Mouse (Mus musculus) hindbrain, embryonic 15.5 days (tissue): ENCODE results near the gene Abat. TPM values are rescaled to one million over a fixed set of nuclear protein-coding genes. Genes with fewer than 3 reads are reported as not detected.

ENCODE experiments used
- ATAC-seq: fragments of 200-750 bp; cut with Nextera tagmentation; 2 replicates; pipeline ENCODE4 v1.8.0; 2017; ENCODE audit warnings: low read depth, moderate number of reproducible peaks, moderate TSS enrichment; ENCODE audit not compliant: low FRiP score
- H3K27ac ChIP-seq: fragments of 300-500 bp; sonication (generic); replicated peaks from 2 replicates; pipeline ENCODE4 v1.5.1; 2015; ENCODE audit warnings: mild to moderate bottlenecking, inconsistent platforms
- H3K27me3 ChIP-seq: fragments of 300-500 bp; sonication (generic); 2 replicates; pipeline ENCODE4 v1.6.1; 2015; ENCODE audit warnings: control low read depth, inconsistent platforms
- H3K36me3 ChIP-seq: fragments of 300-500 bp; sonication (generic); 2 replicates; pipeline ENCODE4 v1.6.1; 2015; ENCODE audit warnings: control low read depth, inconsistent platforms
- H3K4me1 ChIP-seq: fragments of 300-500 bp; sonication (generic); replicated peaks from 2 replicates; pipeline ENCODE4 v1.6.1; 2015; ENCODE audit warnings: control low read depth, inconsistent platforms
- H3K4me2 ChIP-seq: fragments of 300-500 bp; sonication (generic); 2 replicates; pipeline ENCODE4 v1.6.1; 2015; ENCODE audit warnings: moderate library complexity, mild to moderate bottlenecking, inconsistent platforms
- H3K4me3 ChIP-seq: fragments of 300-500 bp; sonication (generic); 2 replicates; pipeline ENCODE4 v1.5.1; 2015; ENCODE audit warnings: mild to moderate bottlenecking, inconsistent platforms
- H3K9ac ChIP-seq: fragments of 300-500 bp; sonication (generic); 2 replicates; pipeline ENCODE4 v1.6.1; 2015; ENCODE audit warnings: inconsistent platforms
- H3K9me3 ChIP-seq: fragments of 300-500 bp; sonication (generic); 2 replicates; pipeline ENCODE4 v1.6.1; 2016; ENCODE audit warnings: control low read depth, inconsistent platforms
- WGBS: fragments of 180-500 bp; shearing (Covaris S2); methylation state at CpG from one replicate; pipeline ENCODE4 v1.1.7; 2015; 5-methylcytosine and 5-hydroxymethylcytosine counted together
- polyA plus RNA-seq: library from polyadenylated mRNA; unstranded; fragments of >200 nt; fragmentation: Nextera tagmentation; extraction: Ambion mirVana; gene quantifications from 2 replicates; pipeline ENCODE4 v1.2.1, GENCODE M21; 2015

Abat gene
- polyA plus RNA-seq, 1 experiment from 2014 or later: 82.8 TPM

DNA sequence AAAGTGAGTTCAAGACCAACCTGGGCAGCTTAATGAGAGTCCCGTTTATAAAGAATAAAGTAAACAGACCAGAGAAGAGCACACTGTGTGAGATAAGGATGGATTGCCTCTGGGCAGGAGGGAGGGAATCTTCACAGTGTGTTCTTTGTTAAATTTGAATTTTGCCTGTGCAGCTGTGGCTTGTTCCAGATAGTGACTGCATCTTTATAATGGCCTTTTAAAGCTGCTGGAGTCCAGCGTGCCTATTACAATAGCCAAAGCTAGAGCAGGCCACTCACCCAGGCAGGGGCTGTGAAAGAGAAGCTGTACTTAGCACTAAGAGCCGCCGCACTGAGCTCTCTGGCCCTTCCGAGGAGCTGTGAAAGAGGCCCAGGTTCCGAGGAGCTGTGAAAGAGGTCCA is 132.3 kb downstream of the Abat start:
- H3K4me3 ChIP-seq: no peak overlapping the region
- H3K27me3 ChIP-seq: no peaks in the 10 kb centered on the region
- no peaks in the 10 kb centered on the region for H3K9me3 ChIP-seq
- no peaks in the 10 kb centered on the region for H3K4me1 ChIP-seq
- H3K4me2 ChIP-seq: no peak overlapping the region
- H3K27ac ChIP-seq: no peak overlapping the region
- no peak overlapping the region for H3K9ac ChIP-seq
- WGBS: 84% methylated on average over 6 of the region's 6 CpGs
- peaks cover 57% of the 10 kb centered on the region for H3K36me3 ChIP-seq
- ATAC-seq: no peak

DNA sequence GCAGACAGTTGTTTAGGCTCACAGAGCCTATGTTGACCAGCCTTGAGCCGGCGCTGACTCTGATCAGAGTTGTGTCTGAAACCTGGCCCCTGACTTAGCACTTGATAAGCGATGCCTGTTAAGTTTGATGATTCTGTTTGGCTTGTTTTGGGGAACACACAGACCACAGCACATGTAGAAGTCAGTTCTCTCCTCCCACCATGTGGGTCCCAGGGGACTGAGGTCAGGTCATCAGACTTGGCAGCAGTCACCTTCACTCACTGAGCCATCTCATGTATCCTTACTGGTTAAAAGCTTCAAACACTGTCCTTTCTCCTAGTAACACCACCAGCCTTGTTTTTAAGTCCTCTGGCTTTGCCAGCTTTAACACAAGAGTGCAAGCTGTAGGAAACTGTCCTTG is 136.8 kb downstream of the Abat start:
- H3K27me3 ChIP-seq: no peaks in the 10 kb centered on the region
- H3K36me3 ChIP-seq: peaks cover 49% of the 10 kb centered on the region
- H3K4me3 ChIP-seq: no peak overlapping the region
- ATAC-seq: no peak
- no peak overlapping the region for H3K4me2 ChIP-seq
- no peak overlapping the region for H3K27ac ChIP-seq
- no peak overlapping the region for H3K9ac ChIP-seq
- 92% methylated on average over 3 of the region's 3 CpGs for whole genome bisulfite sequencing
- H3K9me3 ChIP-seq: no peaks in the 10 kb centered on the region
- H3K4me1 ChIP-seq: no peaks in the 10 kb centered on the region

DNA sequence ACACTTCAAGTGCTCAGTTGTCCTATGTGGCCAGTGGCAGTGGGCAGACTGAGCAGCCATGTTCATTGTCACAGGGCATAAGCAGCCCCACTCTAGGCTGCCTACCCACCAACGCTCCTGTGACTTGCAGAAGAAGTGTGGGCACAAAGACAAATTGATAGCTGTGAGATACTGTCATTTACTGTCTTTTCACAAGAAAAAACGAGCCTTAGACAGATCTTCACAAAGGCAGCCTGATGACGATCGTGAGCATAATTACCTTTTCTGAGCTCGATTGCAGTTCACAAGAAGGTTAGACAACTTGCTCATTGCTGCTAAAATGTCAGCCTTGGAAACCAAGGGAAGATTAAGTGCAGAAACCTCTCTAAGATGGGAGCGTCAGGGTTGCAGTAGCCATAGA is 141.9 kb downstream of the Abat start:
- Histone ChIP-seq H3K36me3 (peaks cover 34% of the 10 kb centered on the region), H3K4me1 (no peaks in the 10 kb centered on the region), H3K27ac (no peak overlapping the region), H3K9me3 (no peaks in the 10 kb centered on the region), H3K9ac (no peak overlapping the region), H3K27me3 (no peaks in the 10 kb centered on the region), H3K4me3 (no peak overlapping the region), H3K4me2 (no peak overlapping the region)
- ATAC-seq: no peak
- WGBS: 86% methylated on average over 6 of the region's 6 CpGs

DNA sequence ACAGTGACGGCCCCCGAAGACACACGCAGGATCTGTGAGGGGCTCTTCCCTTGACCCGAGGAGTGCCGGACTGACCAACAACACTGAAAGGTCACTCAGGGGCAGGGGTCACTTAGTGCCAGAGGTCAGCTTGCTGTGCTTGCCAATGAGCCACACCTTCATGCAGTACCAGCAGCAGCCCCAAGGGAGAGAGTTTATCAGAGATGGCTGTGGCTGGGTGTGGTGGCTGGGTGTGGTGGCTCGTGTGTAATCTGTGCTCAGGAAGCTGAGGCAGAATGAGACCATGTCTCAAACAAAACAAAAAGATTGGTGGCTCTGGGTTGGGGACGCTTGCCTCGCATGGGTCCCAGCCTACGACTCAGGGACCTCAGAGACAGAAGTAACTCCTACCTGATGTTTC is 142.4 kb downstream of the Abat start:
- no peak overlapping the region for H3K27ac ChIP-seq
- H3K9ac ChIP-seq: no peak overlapping the region
- H3K9me3 ChIP-seq: no peaks in the 10 kb centered on the region
- no peaks in the 10 kb centered on the region for H3K4me1 ChIP-seq
- no peaks in the 10 kb centered on the region for H3K27me3 ChIP-seq
- no peak for ATAC-seq
- H3K4me2 ChIP-seq: no peak overlapping the region
- 84% methylated on average over 9 of the region's 9 CpGs for WGBS
- no peak overlapping the region for H3K4me3 ChIP-seq
- H3K36me3 ChIP-seq: peaks cover 37% of the 10 kb centered on the region

DNA sequence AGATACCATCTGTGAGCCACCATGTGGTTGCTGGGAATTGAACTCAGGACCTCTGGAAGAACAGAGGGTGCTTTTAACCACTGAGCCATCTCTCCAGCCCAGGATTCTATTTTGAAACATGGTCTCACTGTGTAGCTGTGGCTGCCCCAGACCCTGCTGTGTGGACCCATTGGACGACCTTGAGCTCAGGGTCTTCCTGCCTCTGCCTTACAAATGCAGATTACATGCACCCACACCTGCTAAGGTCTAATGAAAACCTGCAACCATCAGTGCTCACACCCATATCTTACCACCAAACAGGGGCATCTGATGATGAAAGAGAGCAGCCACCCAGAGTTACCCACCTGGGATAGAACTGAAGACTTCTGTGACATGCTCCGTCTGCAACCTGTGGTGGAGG is 143.0 kb downstream of the Abat start:
- Histone ChIP-seq H3K4me3 (no peak overlapping the region), H3K36me3 (peaks cover 41% of the 10 kb centered on the region), H3K27ac (no peak overlapping the region), H3K4me1 (no peaks in the 10 kb centered on the region), H3K27me3 (no peaks in the 10 kb centered on the region), H3K4me2 (no peak overlapping the region), H3K9me3 (no peaks in the 10 kb centered on the region), H3K9ac (no peak overlapping the region)
- no peak for ATAC-seq
- 94% methylated on average over 2 of the region's 2 CpGs for WGBS

DNA sequence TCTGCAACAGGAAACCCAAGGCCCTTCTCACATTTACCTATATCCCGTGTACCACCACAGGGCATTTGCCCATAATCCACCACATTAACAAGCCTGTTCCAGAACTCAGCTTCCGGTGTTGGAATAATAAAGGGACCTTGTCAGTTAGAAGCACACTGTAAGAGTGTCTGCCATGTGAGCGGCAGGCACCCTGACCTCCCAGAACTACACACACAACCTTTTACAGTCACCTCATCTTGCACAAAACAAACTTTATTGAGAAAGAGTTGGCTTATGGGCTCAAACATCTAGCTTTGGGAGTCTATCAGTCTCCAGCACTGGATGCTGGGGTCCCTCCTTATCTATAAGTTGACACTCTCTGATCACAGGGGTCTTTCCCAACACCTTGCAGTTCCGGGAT is 145.1 kb downstream of the Abat start:
- Histone ChIP-seq H3K36me3 (peaks cover 51% of the 10 kb centered on the region), H3K27ac (no peak overlapping the region), H3K4me1 (peaks cover 3% of the 10 kb centered on the region; the same call in 1 of the 2 replicates), H3K9me3 (no peaks in the 10 kb centered on the region), H3K9ac (no peak overlapping the region), H3K4me2 (no peak overlapping the region), H3K4me3 (no peak overlapping the region), H3K27me3 (no peaks in the 10 kb centered on the region)
- WGBS: 82% methylated on average over 4 of the region's 4 CpGs
- ATAC-seq: no peak

DNA sequence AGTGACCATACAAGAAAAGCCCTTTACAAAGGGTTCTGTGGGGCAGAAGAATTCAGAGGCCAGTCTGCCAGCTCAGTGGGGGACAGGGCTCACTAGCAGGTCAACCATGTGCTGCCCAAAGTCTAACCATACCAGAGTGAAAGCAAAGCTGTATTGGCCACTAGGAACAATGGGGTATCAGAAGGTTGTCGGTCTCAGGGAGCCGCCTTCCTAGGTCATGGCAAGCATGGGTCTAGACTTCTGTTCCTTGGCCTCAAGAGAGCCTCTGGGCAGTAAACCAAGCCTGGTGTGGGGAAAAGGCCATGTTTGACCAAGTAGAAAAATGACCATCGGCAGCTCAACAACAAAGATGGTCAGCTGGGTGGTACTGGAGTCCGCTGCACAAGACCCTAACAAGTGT is 145.5 kb downstream of the Abat start:
- Histone ChIP-seq H3K27me3 (no peaks in the 10 kb centered on the region), H3K36me3 (peaks cover 52% of the 10 kb centered on the region), H3K27ac (no peak overlapping the region), H3K4me1 (peaks cover 8% of the 10 kb centered on the region; the same call in 1 of the 2 replicates), H3K4me3 (no peak overlapping the region), H3K9me3 (no peaks in the 10 kb centered on the region), H3K4me2 (no peak overlapping the region), H3K9ac (no peak overlapping the region)
- WGBS: 91% methylated on average over 4 of the region's 4 CpGs
- no peak for ATAC-seq

DNA sequence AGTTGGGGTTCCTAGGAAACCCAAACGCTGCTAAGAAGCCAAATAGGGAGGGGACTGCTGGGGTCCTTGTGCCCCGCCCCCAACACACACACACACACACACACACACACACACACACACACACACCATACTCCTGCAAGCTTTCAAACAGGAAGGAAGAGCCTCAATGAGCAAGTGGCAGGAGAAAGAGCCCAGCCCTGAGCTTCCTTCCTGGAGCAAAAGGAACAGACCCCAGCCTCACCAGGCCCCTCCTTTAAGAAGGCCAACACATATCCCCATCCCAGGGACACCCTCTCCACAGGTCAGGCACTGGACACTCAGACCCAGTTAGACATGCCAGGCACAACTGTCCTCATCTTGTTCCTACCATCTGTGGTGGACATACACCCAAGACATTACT is 149.8 kb downstream of the Abat start:
- peaks cover 34% of the 10 kb centered on the region for H3K4me1 ChIP-seq
- 0 out of 2 replicates have a peak overlapping the region, but pooled peaks have one; percentile 43 for H3K27ac ChIP-seq
- H3K9ac ChIP-seq: no peak overlapping the region
- WGBS: 84% methylated on average over 2 of the region's 2 CpGs
- H3K36me3 ChIP-seq: peaks cover 42% of the 10 kb centered on the region
- ATAC-seq: no peak
- H3K4me2 ChIP-seq: no peak overlapping the region
- H3K9me3 ChIP-seq: no peaks in the 10 kb centered on the region
- H3K4me3 ChIP-seq: no peak overlapping the region
- no peaks in the 10 kb centered on the region for H3K27me3 ChIP-seq

DNA sequence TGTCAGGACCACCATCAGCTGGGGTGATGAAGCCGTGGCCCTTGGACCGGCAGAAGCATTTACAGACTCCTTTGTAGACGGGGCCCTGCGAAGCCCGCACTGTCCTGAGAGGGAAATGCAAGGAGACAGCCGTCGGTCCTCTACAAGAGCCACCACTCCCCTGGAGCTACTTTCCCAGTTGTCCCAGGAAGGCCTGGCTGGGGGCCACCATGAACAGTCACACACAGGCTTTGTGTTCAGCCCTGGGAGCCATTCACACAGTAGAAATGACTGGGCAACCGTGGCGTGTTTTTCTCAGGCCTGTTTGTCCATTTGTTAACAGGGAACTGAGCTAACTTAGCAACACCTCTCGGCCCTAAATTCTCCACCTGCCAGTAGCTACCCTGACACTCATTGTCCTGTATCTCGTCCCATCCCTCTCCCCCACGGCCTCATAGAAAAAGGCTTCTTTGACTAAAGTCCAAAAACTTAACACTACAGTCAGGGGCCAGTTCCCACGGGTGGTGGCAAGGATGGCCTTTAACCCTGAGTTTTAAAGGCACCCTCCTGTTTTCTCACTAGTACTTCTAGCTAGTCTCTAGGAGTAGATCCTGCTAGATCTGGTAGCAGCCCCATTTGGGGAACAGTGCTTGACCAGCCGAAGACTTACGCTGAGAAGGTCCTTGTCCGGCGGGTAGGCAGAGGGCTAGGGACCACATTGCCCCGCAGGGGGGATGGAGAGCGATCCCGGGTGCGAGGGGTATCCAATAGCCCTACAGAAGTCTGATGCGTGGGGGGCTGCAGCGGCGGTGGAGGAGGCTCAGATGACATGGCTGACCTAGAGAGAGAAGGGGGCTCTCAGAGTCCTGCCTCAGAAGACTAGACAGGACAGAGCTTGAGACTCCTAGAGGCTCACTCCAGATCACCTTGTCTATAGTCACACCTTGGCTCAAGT is 150.6 kb downstream of the Abat start:
- no peak for ATAC-seq
- H3K4me2 ChIP-seq: no peak overlapping the region
- H3K9me3 ChIP-seq: no peaks in the 10 kb centered on the region
- no peak overlapping the region for H3K4me3 ChIP-seq
- peaks cover 37% of the 10 kb centered on the region for H3K36me3 ChIP-seq
- 80% methylated on average over 24 of the region's 24 CpGs for WGBS
- H3K27ac ChIP-seq: 0 out of 2 replicates have a peak overlapping the region, but pooled peaks have one; percentile 43
- peaks cover 43% of the 10 kb centered on the region for H3K4me1 ChIP-seq
- no peaks in the 10 kb centered on the region for H3K27me3 ChIP-seq
- no peak overlapping the region for H3K9ac ChIP-seq

DNA sequence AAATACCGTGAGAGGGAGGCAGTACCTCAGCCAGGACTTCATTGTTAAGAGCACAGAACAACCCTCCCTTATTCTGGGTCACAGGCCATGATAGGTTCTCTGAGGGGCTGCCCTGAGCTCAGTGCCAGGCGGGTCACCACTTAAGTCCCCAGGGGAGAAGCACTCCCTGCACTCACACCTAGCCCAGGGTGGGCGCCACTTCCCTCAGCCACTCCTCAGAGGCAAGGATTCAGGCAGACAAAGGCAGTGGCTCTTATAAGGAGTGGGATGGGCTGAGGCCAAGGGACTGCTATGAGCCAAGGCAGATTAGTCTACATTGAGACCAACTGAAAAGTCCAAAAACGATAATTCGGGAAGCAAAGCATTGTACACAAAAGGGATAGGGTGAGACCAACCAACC is 152.1 kb downstream of the Abat start:
- H3K9ac ChIP-seq: no peak overlapping the region
- H3K36me3 ChIP-seq: peaks cover 24% of the 10 kb centered on the region
- H3K27ac ChIP-seq: no peak overlapping the region
- no peak overlapping the region for H3K4me3 ChIP-seq
- 86% methylated on average over 5 of the region's 5 CpGs for WGBS
- ATAC-seq: no peak
- H3K4me1 ChIP-seq: peaks cover 57% of the 10 kb centered on the region
- no peak overlapping the region for H3K4me2 ChIP-seq
- no peaks in the 10 kb centered on the region for H3K9me3 ChIP-seq
- H3K27me3 ChIP-seq: no peaks in the 10 kb centered on the region

DNA sequence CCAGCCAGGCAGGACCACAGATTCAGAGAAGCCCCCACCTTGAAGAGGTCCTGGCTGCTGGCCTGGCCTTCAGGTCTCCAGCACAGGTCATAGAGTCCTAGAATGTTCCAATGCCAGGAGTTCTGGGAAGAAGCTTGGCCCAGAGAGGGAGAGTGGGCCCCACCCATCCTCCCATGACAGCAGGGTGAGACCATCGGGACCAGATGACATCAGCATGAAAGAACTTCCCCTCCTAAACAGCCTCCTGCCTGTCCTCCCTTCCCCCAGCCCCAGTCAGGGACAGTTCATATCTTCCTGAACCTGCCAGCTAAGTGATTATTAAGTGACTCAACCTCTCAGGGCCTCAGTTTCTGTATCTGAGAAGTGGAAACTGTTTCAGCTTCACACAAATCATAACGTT is 153.2 kb downstream of the Abat start:
- WGBS: 71% methylated on average over 2 of the region's 2 CpGs
- Histone ChIP-seq H3K4me1 (peaks cover 61% of the 10 kb centered on the region), H3K27me3 (no peaks in the 10 kb centered on the region), H3K4me2 (no peak overlapping the region), H3K9me3 (no peaks in the 10 kb centered on the region), H3K36me3 (peaks cover 16% of the 10 kb centered on the region), H3K27ac (no peak overlapping the region), H3K9ac (no peak overlapping the region), H3K4me3 (no peak overlapping the region)
- no peak for ATAC-seq

DNA sequence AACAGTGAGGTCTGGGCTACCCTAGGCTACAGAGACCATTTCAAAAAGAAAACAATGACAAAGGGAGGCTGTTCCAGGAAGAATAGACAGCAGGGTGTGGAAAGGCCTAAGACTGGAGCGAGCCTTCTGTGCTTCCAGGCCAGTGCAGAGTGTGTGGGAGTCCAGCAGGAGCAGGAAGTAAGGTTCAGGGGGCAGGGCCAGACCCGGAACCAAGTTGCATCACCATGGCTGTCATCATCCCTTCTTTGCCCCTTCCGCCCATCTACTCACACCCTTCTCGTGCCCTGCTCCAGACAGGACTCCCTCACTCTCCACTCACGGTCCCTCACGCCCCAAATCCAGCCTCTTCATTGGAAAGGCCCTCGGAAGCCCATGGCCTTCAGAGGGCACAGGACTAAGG is 154.0 kb downstream of the Abat start:
- no peak overlapping the region for H3K4me3 ChIP-seq
- no peak overlapping the region for H3K4me2 ChIP-seq
- H3K9me3 ChIP-seq: no peaks in the 10 kb centered on the region
- H3K4me1 ChIP-seq: peaks cover 61% of the 10 kb centered on the region
- no peaks in the 10 kb centered on the region for H3K27me3 ChIP-seq
- H3K36me3 ChIP-seq: peaks cover 8% of the 10 kb centered on the region; the same call in 1 of the 2 replicates
- H3K9ac ChIP-seq: no peak overlapping the region
- no peak for ATAC-seq
- no peak overlapping the region for H3K27ac ChIP-seq
- WGBS: 81% methylated on average over 7 of the region's 7 CpGs
